ENCODE assay signal across 34 mouse cellular contexts in the genomic region with DNA sequence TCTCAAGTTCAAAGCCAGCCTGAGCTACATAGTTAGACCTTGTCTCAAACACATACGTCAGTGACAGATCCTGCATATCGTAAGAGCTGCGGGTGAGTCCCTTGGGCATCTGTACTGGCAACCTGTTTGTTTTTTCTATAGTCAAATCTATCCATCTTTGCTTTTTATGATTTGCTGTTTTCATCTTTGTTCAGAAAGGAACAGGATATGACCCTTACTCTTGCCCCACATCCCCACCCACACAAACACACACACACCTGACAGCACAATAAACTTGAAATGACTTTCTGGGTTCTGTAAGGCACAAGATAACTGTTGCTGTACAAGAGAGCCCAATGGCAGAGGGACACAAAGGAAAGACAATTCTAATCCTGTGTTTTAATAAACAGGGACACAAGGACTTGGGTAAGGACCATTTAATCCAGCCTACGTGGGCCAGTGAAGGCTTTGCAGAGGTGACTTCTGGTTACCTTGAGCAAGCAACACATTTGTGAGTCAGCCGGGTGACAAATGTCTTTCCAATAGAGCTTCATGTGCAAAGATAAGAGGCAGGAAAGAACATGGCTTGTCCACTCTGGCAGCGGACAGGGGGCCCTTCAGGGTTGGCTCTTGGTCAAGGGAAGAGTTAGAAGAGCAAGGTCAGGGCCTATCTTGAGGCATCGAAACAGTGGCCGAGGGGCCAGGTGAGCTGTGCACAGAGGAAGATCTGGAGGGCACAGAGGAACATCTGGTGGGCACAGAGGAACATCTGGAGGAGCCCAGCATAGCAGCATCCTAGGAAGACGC. TPM values are rescaled to one million over a fixed set of nuclear protein-coding genes. Genes with fewer than 3 reads are reported as not detected.
A peak's percentile ranks its signal among the peaks of the same experiment; 100 is the strongest.
DNase-seq lines count a peak whose midpoint lies in the region; ATAC-seq and TF ChIP-seq lines count a peak whose summit lies in the region.
"Had no signal": no experiment of that assay in that cellular context is flagged by ENCODE, and none has a peak within 500 bp of the region (broad histone marks: within the 10 kb centered on the region; RNA-seq: fewer than 3 reads in every experiment).

No protein-coding gene starts in this region.

- no peak for ATAC-seq in intestine, postnatal 0 days
- ATAC-seq in intestine, embryonic 15.5 days, result no peak
- 0 out of 2 replicates have a peak, but pooled peaks have one; percentile 29 for ATAC-seq in stomach, embryonic 16.5 days (ENCODE audit: insufficient read depth, low FRiP score)
- ATAC-seq: forebrain, embryonic 15.5 days; hindbrain, embryonic 16.5 days had no signal

- peaks cover 9% of the 10 kb centered on the region for H3K4me1 ChIP-seq in heart, embryonic 10.5 days
- H3K4me1 ChIP-seq in intestine, postnatal 0 days (replicated peaks; ENCODE audit: control insufficient read depth, insufficient read depth, low read length), result no peaks in the 10 kb centered on the region
- H3K4me1 ChIP-seq in intestine, embryonic 15.5 days (replicated peaks), result no peaks in the 10 kb centered on the region
- no peaks in the 10 kb centered on the region for H3K4me1 ChIP-seq in stomach, embryonic 16.5 days (ENCODE audit: control insufficient read depth, insufficient read depth, low read length)
- H3K4me1 ChIP-seq: embryonic facial prominence, embryonic 13.5 days; forebrain, embryonic 10.5 days; forebrain, embryonic 15.5 days; limb, embryonic 13.5 days; lung, embryonic 15.5 days; midbrain, embryonic 12.5 days; neural tube, embryonic 13.5 days; stomach, embryonic 15.5 days had no signal

- no peak overlapping the region for H3K27ac ChIP-seq in heart, embryonic 10.5 days
- 0 out of 2 replicates have a peak overlapping the region, but pooled peaks have one; percentile 8 for H3K27ac ChIP-seq in intestine, postnatal 0 days (ENCODE audit: low read depth, low read length)
- H3K27ac ChIP-seq in intestine, embryonic 15.5 days, result no peak overlapping the region
- H3K27ac ChIP-seq in stomach, embryonic 16.5 days (ENCODE audit: low read length), result no peak overlapping the region
- H3K27ac ChIP-seq: embryonic facial prominence, embryonic 13.5 days; forebrain, embryonic 10.5 days; forebrain, embryonic 15.5 days; heart, embryonic 13.5 days; limb, embryonic 13.5 days; lung, embryonic 15.5 days; midbrain, embryonic 12.5 days; neural tube, embryonic 13.5 days; stomach, embryonic 15.5 days had no signal

- WGBS in heart, embryonic 10.5 days, result 80% methylated on average over 9 of the region's 9 CpGs
- 72% methylated on average over 9 of the region's 9 CpGs for WGBS in intestine, postnatal 0 days
- WGBS in intestine, embryonic 15.5 days, result 89% methylated on average over 9 of the region's 9 CpGs
- 80% methylated on average over 9 of the region's 9 CpGs for WGBS in stomach, embryonic 16.5 days

- H3K4me2 ChIP-seq in intestine, postnatal 0 days (replicated peaks; ENCODE audit: low read depth), result no peak overlapping the region
- no peak overlapping the region for H3K4me2 ChIP-seq in intestine, embryonic 15.5 days (replicated peaks)
- H3K4me2 ChIP-seq in stomach, embryonic 16.5 days (ENCODE audit: low read depth, low read length), result no peak overlapping the region
- H3K4me2 ChIP-seq: embryonic facial prominence, embryonic 13.5 days; forebrain, embryonic 15.5 days; heart, embryonic 13.5 days; limb, embryonic 13.5 days; liver, embryonic 11.5 days; lung, embryonic 15.5 days; midbrain, embryonic 12.5 days; neural tube, embryonic 13.5 days; stomach, embryonic 15.5 days had no signal

- H3K36me3 ChIP-seq in heart, embryonic 10.5 days, result no peaks in the 10 kb centered on the region
- H3K36me3 ChIP-seq in intestine, postnatal 0 days (ENCODE audit: control insufficient read depth, insufficient read depth), result no peaks in the 10 kb centered on the region
- no peaks in the 10 kb centered on the region for H3K36me3 ChIP-seq in intestine, embryonic 15.5 days
- H3K36me3 ChIP-seq in stomach, embryonic 16.5 days (ENCODE audit: control insufficient read depth, insufficient read depth, low read length), result no peaks in the 10 kb centered on the region
- H3K36me3 ChIP-seq: forebrain, embryonic 10.5 days; forebrain, embryonic 15.5 days; heart, embryonic 13.5 days; limb, embryonic 13.5 days; lung, embryonic 15.5 days; midbrain, embryonic 12.5 days; stomach, embryonic 15.5 days had no signal

- peak; percentile 85 for DNase-seq in heart, adult 11 months
- no peak for DNase-seq in heart, embryonic 10.5 days (ENCODE audit: low spot score)
- peak; percentile 33 for DNase-seq in T-cell, adult 2 months (ENCODE audit: low spot score)
- DNase-seq in left cerebral cortex, postnatal 4 days, result no peak
- DNase-seq in ovary, postnatal 14 days (ENCODE audit: low spot score), result no peak
- DNase-seq: adrenal gland, adult 2 months; cerebellum, adult 11-12 months; cerebellum, adult 9-11 months; gastrocnemius, postnatal 25 days; heart, postnatal 14 days; kidney, adult 11 months; kidney, postnatal 14 days; lung, postnatal 36 days; retina, postnatal 1 day; right cerebral cortex, postnatal 25 days; thymus, adult 18-20 months; thymus, postnatal 4 days had no signal

- no peak for TF ChIP-seq CTCF in intestine, postnatal 0 days (IDR thresholded peaks at IDR 0.05; ENCODE audit: low read depth)

- no peaks in the 10 kb centered on the region for H3K9me3 ChIP-seq in heart, embryonic 10.5 days
- no peaks in the 10 kb centered on the region for H3K9me3 ChIP-seq in intestine, postnatal 0 days (ENCODE audit: control insufficient read depth)
- no peaks in the 10 kb centered on the region for H3K9me3 ChIP-seq in intestine, embryonic 15.5 days
- H3K9me3 ChIP-seq in stomach, embryonic 16.5 days (replicated peaks; ENCODE audit: control insufficient read depth, low read length), result no peaks in the 10 kb centered on the region
- H3K9me3 ChIP-seq: embryonic facial prominence, embryonic 13.5 days; forebrain, embryonic 10.5 days; forebrain, embryonic 15.5 days; G1E; heart, embryonic 13.5 days; limb, embryonic 13.5 days; lung, embryonic 15.5 days; midbrain, embryonic 12.5 days; neural tube, embryonic 13.5 days; stomach, embryonic 15.5 days had no signal

- H3K4me3 ChIP-seq in heart, embryonic 10.5 days, result no peak overlapping the region
- H3K4me3 ChIP-seq in intestine, postnatal 0 days (ENCODE audit: low read depth, low read length), result no peak overlapping the region
- no peak overlapping the region for H3K4me3 ChIP-seq in intestine, embryonic 15.5 days (replicated peaks)
- H3K4me3 ChIP-seq in stomach, embryonic 16.5 days (replicated peaks; ENCODE audit: low read length), result no peak overlapping the region
- H3K4me3 ChIP-seq: embryonic facial prominence, embryonic 13.5 days; forebrain, embryonic 10.5 days; forebrain, embryonic 15.5 days; heart, embryonic 13.5 days; limb, embryonic 13.5 days; lung, embryonic 15.5 days; megakaryocyte, embryonic 14.5 days; midbrain, embryonic 12.5 days; myocyte; neural tube, embryonic 13.5 days; stomach, embryonic 15.5 days had no signal

- intact Hi-C loops in left cerebral cortex, postnatal 4 days (cut with DNase I), result no loop called here

- H3K27me3 ChIP-seq in heart, embryonic 10.5 days (ENCODE audit: insufficient read depth, poor library complexity, severe bottlenecking), result no peaks in the 10 kb centered on the region
- H3K27me3 ChIP-seq in intestine, postnatal 0 days (replicated peaks; ENCODE audit: control insufficient read depth, insufficient read depth, low read length), result no peaks in the 10 kb centered on the region
- H3K27me3 ChIP-seq in intestine, embryonic 15.5 days (replicated peaks), result no peaks in the 10 kb centered on the region
- H3K27me3 ChIP-seq in stomach, embryonic 16.5 days (ENCODE audit: control insufficient read depth, insufficient read depth, low read length), result no peaks in the 10 kb centered on the region
- H3K27me3 ChIP-seq: embryonic facial prominence, embryonic 13.5 days; forebrain, embryonic 15.5 days; heart, embryonic 13.5 days; limb, embryonic 13.5 days; lung, embryonic 15.5 days; megakaryocyte, embryonic 14.5 days; midbrain, embryonic 12.5 days; neural tube, embryonic 13.5 days; stomach, embryonic 15.5 days had no signal

- H3K9ac ChIP-seq in intestine, postnatal 0 days (ENCODE audit: low read depth, low read length), result no peak overlapping the region
- H3K9ac ChIP-seq in intestine, embryonic 15.5 days, result no peak overlapping the region
- no peak overlapping the region for H3K9ac ChIP-seq in stomach, embryonic 16.5 days (ENCODE audit: low read length)
- H3K9ac ChIP-seq: embryonic facial prominence, embryonic 13.5 days; forebrain, embryonic 15.5 days; heart, embryonic 13.5 days; limb, embryonic 13.5 days; lung, embryonic 15.5 days; midbrain, embryonic 12.5 days; neural tube, embryonic 13.5 days; stomach, embryonic 15.5 days had no signal

RNA-seq across cellular contexts. Expression of gene Ppcdc, which starts 32.6 kb away (rescaled TPM):
- polyA plus RNA-seq in heart, embryonic 10.5 days (2016; fragmentation: Nextera tagmentation; extraction: Ambion mirVana), result 21.3 and 21.5 TPM in 2 replicates
- 17.3 and 18.8 TPM in 2 replicates for polyA plus RNA-seq in intestine, postnatal 0 days (2015; fragmentation: Nextera tagmentation; extraction: Ambion mirVana)
- polyA plus RNA-seq in intestine, embryonic 15.5 days (2015; fragmentation: Nextera tagmentation; extraction: Ambion mirVana), result 25.0 and 30.1 TPM in 2 replicates
- polyA plus RNA-seq in stomach, embryonic 16.5 days (2015; fragmentation: Nextera tagmentation; extraction: Ambion mirVana), result 26.4 and 28.7 TPM in 2 replicates
- total RNA-seq in left cerebral cortex, postnatal 4 days (2021), result 10 to 100 TPM; 12.9 to 14.6 TPM

Comparison
In these comparisons a context has a peak if more than half of its experiments do, and no peak if none do; other contexts are left out.
1. DNase-seq: peak in heart, adult 11 months (single experiment) and T-cell, adult 2 months (single experiment); none in heart, embryonic 10.5 days (single experiment), left cerebral cortex, postnatal 4 days (single experiment) and ovary, postnatal 14 days (single experiment).